Mouse (Mus musculus): Measurements from ENCODE around the gene Astn2. TPM values are rescaled to one million over a fixed set of nuclear protein-coding genes. Genes with fewer than 3 reads are reported as not detected.

Astn2 gene
- polyA plus RNA-seq, 1 experiment from 2014 or later, result 0.18 TPM

DNA sequence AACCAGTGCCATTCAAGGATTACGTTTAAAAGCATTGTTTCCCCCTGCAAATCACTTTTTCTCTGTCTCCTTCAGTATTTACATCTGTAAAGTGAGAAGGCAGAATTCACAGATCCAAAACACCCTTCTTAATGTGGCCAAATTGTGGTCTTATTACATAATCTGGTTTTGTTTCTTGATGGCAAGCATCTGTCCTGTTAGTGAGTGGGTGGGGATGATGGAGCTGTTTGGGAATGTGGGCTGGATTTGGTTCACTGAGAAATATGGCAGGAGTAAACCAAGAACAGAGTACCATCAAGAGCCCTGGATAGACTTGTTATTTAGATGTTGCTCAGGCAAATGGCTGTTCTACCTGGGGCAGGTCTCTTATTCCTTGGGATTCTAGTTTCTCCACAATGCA is 484.1 kb downstream of the Astn2 start:
- no peaks in the 10 kb centered on the region for H3K9me3 ChIP-seq (ENCODE audit: control insufficient read depth)

DNA sequence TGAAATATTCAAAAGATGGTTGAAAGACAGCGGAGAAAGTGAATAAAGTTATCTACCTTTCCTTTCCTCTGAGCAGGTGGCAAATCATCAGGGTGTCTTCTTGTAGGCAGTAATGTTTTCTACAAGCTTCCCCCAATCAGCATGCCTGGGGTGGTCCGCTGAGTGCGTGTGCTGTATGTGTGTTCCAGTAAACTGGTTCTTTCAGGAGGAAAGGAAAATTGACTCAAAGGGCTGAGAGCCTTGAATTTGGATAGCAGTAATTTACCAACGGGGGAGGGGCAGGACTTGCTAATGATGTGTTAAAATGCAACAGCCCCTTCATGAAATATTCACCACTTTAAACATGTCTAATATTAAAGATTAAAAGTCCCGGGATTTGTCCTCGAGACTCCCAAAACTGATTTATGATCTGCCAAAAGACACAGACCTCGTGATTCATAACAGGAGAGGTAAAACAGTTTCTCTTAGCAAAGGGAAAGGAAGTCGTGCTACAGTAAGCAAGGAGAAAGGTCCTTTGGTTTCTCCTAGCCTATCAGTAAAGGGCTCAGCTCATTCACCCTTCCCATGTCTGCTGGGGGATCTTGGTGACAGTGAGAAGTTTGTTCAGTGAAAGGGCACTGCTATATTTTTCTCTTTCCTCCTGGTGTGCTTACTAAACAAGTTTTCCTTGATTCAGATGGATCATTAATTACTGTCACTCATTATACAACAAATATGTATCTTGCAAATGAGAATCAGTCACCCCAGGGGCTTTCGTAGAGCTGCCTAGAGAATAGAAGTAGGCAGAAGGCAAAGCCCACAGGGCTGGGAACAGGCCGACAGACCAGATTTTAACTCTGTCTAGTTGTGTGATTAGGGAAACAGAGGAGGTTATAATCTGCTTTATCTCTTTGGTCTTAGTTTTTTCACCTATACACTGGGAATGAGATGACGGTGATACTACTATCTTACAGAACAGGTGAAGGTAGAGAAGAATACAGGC is 488.1 kb downstream of the Astn2 start:
- TF ChIP-seq CTCF (IDR thresholded peaks at IDR 0.05; ENCODE audit: low read depth), result no peak
- Histone ChIP-seq H3K4me3 (ENCODE audit: low read depth, low read length) (no peak overlapping the region), H3K36me3 (ENCODE audit: control insufficient read depth, insufficient read depth) (no peaks in the 10 kb centered on the region), H3K27ac (ENCODE audit: low read depth, low read length) (no peak overlapping the region), H3K9me3 (ENCODE audit: control insufficient read depth) (no peaks in the 10 kb centered on the region), H3K4me1 (replicated peaks; ENCODE audit: control insufficient read depth, insufficient read depth, low read length) (no peaks in the 10 kb centered on the region), H3K4me2 (replicated peaks; ENCODE audit: low read depth) (no peak overlapping the region), H3K9ac (ENCODE audit: low read depth, low read length) (no peak overlapping the region), H3K27me3 (replicated peaks; ENCODE audit: control insufficient read depth, insufficient read depth, low read length) (no peaks in the 10 kb centered on the region)
- ATAC-seq, result no peak
- 68% methylated on average over 11 of the region's 11 CpGs for WGBS

More for the DNA sequence above, 484.1 kb downstream of the Astn2 start:
- H3K4me3 ChIP-seq (ENCODE audit: low read depth, low read length), result no peak overlapping the region
- no peak for TF ChIP-seq CTCF (IDR thresholded peaks at IDR 0.05; ENCODE audit: low read depth)
- H3K36me3 ChIP-seq (ENCODE audit: control insufficient read depth, insufficient read depth), result no peaks in the 10 kb centered on the region
- H3K4me2 ChIP-seq (replicated peaks; ENCODE audit: low read depth), result no peak overlapping the region
- no peaks in the 10 kb centered on the region for H3K27me3 ChIP-seq (replicated peaks; ENCODE audit: control insufficient read depth, insufficient read depth, low read length)
- H3K27ac ChIP-seq (ENCODE audit: low read depth, low read length), result no peak overlapping the region
- H3K4me1 ChIP-seq (replicated peaks; ENCODE audit: control insufficient read depth, insufficient read depth, low read length), result no peaks in the 10 kb centered on the region
- H3K9ac ChIP-seq (ENCODE audit: low read depth, low read length), result no peak overlapping the region
- no peak for ATAC-seq
- WGBS, result 67% methylated on average over 1 of the region's 1 CpGs

DNA sequence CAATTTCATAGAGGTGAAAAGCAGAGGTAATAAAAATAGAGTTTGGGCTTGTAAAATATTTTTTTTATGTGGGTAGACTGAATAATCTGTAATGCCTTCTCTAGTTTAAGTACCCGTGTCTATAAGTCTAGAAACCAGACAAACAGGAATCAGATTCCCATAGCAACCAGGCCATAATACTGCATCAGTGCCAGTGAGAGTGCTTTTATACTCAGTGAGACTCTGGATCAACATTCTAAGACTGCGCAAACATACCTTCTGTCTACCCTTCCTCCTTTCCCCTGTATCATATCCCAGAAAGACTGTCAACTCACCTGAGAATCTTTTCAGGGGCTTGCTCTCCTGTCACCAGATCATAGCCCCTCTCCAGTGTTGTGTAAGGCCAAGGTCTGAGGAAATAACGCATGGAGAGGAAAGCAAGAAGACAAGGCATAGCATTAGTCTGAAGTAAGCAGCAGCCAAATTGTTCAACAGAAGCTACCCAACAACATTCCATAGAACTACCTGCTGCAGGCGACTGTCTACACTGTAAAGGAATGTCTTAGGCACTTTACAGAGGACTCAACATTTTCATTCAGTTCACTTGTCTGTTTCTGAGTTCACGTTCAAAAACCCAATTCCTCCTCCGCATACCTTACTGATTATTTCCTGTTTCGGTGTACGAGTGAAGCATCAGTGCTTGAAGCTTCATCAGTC is 492.0 kb downstream of the Astn2 start:
- WGBS, result 59% methylated on average over 8 of the region's 8 CpGs
- H3K27ac ChIP-seq (ENCODE audit: low read depth, low read length), result no peak overlapping the region
- no peak overlapping the region for H3K4me3 ChIP-seq (ENCODE audit: low read depth, low read length)
- no peaks in the 10 kb centered on the region for H3K9me3 ChIP-seq (ENCODE audit: control insufficient read depth)
- H3K4me1 ChIP-seq (replicated peaks; ENCODE audit: control insufficient read depth, insufficient read depth, low read length), result no peaks in the 10 kb centered on the region
- no peak overlapping the region for H3K9ac ChIP-seq (ENCODE audit: low read depth, low read length)
- no peak overlapping the region for H3K4me2 ChIP-seq (replicated peaks; ENCODE audit: low read depth)
- no peaks in the 10 kb centered on the region for H3K27me3 ChIP-seq (replicated peaks; ENCODE audit: control insufficient read depth, insufficient read depth, low read length)
- TF ChIP-seq CTCF (IDR thresholded peaks at IDR 0.05; ENCODE audit: low read depth), result no peak
- no peaks in the 10 kb centered on the region for H3K36me3 ChIP-seq (ENCODE audit: control insufficient read depth, insufficient read depth)
- ATAC-seq, result no peak

DNA sequence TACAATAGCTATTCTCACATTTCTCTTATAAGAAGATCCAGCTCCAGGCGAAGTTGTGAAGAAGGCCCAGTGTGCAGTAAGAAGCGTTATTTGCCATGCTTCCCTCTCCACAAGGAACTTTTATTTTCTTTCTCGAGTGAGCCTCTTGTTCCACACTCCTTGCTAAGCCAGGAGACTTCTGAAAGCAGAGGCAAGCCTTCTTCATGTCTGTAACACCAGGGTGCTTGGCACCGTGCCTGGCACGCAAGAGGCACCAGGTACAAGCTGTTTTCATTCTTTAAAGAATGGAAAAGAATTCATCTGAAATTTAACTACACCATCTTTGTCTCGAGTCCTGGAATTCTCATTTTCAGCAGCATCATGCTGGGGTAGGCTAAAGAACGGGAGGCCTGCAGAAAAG is 496.8 kb downstream of the Astn2 start:
- Histone ChIP-seq H3K4me2 (replicated peaks; ENCODE audit: low read depth) (no peak overlapping the region), H3K36me3 (ENCODE audit: control insufficient read depth, insufficient read depth) (no peaks in the 10 kb centered on the region), H3K27ac (ENCODE audit: low read depth, low read length) (no peak overlapping the region), H3K9me3 (ENCODE audit: control insufficient read depth) (no peaks in the 10 kb centered on the region), H3K27me3 (replicated peaks; ENCODE audit: control insufficient read depth, insufficient read depth, low read length) (no peaks in the 10 kb centered on the region), H3K4me1 (replicated peaks; ENCODE audit: control insufficient read depth, insufficient read depth, low read length) (no peaks in the 10 kb centered on the region), H3K4me3 (ENCODE audit: low read depth, low read length) (no peak overlapping the region), H3K9ac (ENCODE audit: low read depth, low read length) (no peak overlapping the region)
- WGBS, result 75% methylated on average over 7 of the region's 7 CpGs
- no peak for TF ChIP-seq CTCF (IDR thresholded peaks at IDR 0.05; ENCODE audit: low read depth)
- no peak for ATAC-seq

DNA sequence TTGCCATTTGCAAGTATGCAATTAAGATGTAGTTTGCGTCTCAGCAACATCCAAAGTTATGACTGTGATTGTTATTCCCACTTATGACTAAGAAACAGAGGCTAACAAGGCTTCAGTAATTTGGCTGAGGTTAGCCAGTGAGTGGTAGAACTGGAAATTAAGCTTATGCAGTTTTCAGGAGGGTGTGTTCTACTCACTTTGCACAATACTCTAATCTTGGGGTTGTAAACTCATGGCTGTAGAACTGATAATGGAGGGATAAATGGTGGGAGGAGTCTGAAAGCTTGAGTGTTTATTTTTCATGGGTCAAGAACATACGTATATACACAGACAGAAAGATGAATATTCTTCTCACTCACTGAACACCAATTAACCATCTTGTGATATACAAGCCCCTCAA is 499.4 kb downstream of the Astn2 start:
- H3K4me1 ChIP-seq (replicated peaks; ENCODE audit: control insufficient read depth, insufficient read depth, low read length), result no peaks in the 10 kb centered on the region
- no peak overlapping the region for H3K9ac ChIP-seq (ENCODE audit: low read depth, low read length)
- WGBS, result 51% methylated on average over 2 of the region's 2 CpGs
- H3K4me2 ChIP-seq (replicated peaks; ENCODE audit: low read depth), result no peak overlapping the region
- no peak overlapping the region for H3K4me3 ChIP-seq (ENCODE audit: low read depth, low read length)
- no peaks in the 10 kb centered on the region for H3K27me3 ChIP-seq (replicated peaks; ENCODE audit: control insufficient read depth, insufficient read depth, low read length)
- no peak for TF ChIP-seq CTCF (IDR thresholded peaks at IDR 0.05; ENCODE audit: low read depth)
- H3K36me3 ChIP-seq (ENCODE audit: control insufficient read depth, insufficient read depth), result no peaks in the 10 kb centered on the region
- ATAC-seq, result no peak
- no peak overlapping the region for H3K27ac ChIP-seq (ENCODE audit: low read depth, low read length)
- H3K9me3 ChIP-seq (ENCODE audit: control insufficient read depth), result no peaks in the 10 kb centered on the region
